ENCODE assay signal across 9 mouse cellular contexts in the genomic region with DNA sequence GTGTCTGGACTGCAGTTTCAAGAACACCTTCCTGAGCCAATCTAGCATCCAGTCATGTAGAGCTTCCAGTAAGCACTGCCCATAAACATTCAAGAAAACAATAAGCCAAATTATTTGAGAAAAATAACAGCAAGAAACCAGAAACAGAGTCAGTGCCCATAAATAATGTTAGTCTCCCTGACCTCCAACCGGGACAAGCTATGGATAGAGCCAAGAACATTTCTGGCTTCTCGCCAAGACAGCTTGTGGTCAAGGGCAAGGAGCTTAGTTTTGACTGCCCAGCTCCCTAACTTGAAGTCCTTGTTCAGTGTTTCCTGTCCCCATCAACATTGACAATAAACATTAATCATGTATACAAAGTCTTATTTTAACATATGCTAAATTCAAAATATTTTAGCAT.
DNase-seq lines count a peak whose midpoint lies in the region; ATAC-seq and TF ChIP-seq lines count a peak whose summit lies in the region.
"Had no signal": no experiment of that assay in that cellular context is flagged by ENCODE, and none has a peak within 500 bp of the region (broad histone marks: within the 10 kb centered on the region; RNA-seq: fewer than 3 reads in every experiment).

No protein-coding gene starts in this region.

- TF ChIP-seq POLR2A in lung, adult 2 months (IDR thresholded peaks at IDR 0.05; ENCODE audit: borderline replicate concordance, extremely low read depth, low read depth, low read length) = no peak

- no peaks in the 10 kb centered on the region for H3K4me1 ChIP-seq in lung, embryonic 14.5 days (ENCODE audit: insufficient read depth)
- H3K4me1 ChIP-seq in lung, adult 2 months (ENCODE audit: control insufficient read depth, insufficient read depth, low read length) = no peaks in the 10 kb centered on the region
- H3K4me1 ChIP-seq in intestine, embryonic 15.5 days (replicated peaks) = no peaks in the 10 kb centered on the region

- H3K4me2 ChIP-seq in lung, embryonic 14.5 days = no peak overlapping the region
- H3K4me2 ChIP-seq in intestine, embryonic 15.5 days (replicated peaks) = no peak overlapping the region

- no peak for TF ChIP-seq CTCF in lung, embryonic 14.5 days (IDR thresholded peaks at IDR 0.05; ENCODE audit: low read depth)
- no peak for TF ChIP-seq CTCF in lung, adult 2 months (IDR thresholded peaks at IDR 0.05; ENCODE audit: insufficient read depth, low read length)

- no peak overlapping the region for H3K27ac ChIP-seq in lung, embryonic 14.5 days (ENCODE audit: low read depth)
- no peak overlapping the region for H3K27ac ChIP-seq in intestine, embryonic 15.5 days

- peak; percentile 80; the same call in 1 of the 2 replicates for ATAC-seq in lung, embryonic 14.5 days (ENCODE audit: insufficient read depth)
- ATAC-seq in cerebellum, adult (ENCODE audit: insufficient number of reproducible peaks, low FRiP score, low TSS enrichment) = 0 out of 2 replicates have a peak, but pooled peaks have one; percentile 51
- no peak for ATAC-seq in intestine, embryonic 15.5 days

- no peaks in the 10 kb centered on the region for H3K36me3 ChIP-seq in lung, embryonic 14.5 days (ENCODE audit: insufficient read depth)
- no peaks in the 10 kb centered on the region for H3K36me3 ChIP-seq in intestine, embryonic 15.5 days
- H3K36me3 ChIP-seq: G1E had no signal

- peak; percentile 84 for DNase-seq in lung, embryonic 14.5 days
- no peak for DNase-seq in lung, adult 2 months
- DNase-seq in kidney, adult 8-10 months = peak; percentile 4 to 22
- DNase-seq in skeletal muscle tissue, adult 2 months (ENCODE audit: low read depth, low spot score) = peak; percentile 27
- DNase-seq in right cerebral cortex, postnatal 14 days = no peak
- DNase-seq: gastrocnemius, postnatal 36 days had no signal

- WGBS in lung, embryonic 14.5 days = 44% methylated on average over 2 of the region's 2 CpGs
- WGBS in lung, adult 2 months = 52% methylated on average over 2 of the region's 2 CpGs
- WGBS in intestine, embryonic 15.5 days = 55% methylated on average over 2 of the region's 2 CpGs

- H3K4me3 ChIP-seq in lung, embryonic 14.5 days (ENCODE audit: low read depth, low read length) = no peak overlapping the region
- H3K4me3 ChIP-seq in lung, adult 2 months (replicated peaks; ENCODE audit: extremely low read depth, low read depth, low read length) = no peak overlapping the region
- H3K4me3 ChIP-seq in intestine, embryonic 15.5 days (replicated peaks) = no peak overlapping the region

- no peaks in the 10 kb centered on the region for H3K27me3 ChIP-seq in lung, embryonic 14.5 days (ENCODE audit: insufficient read depth, low read length)
- H3K27me3 ChIP-seq in intestine, embryonic 15.5 days (replicated peaks) = no peaks in the 10 kb centered on the region

- H3K9me3 ChIP-seq in lung, embryonic 14.5 days (ENCODE audit: low read depth, low read length) = no peaks in the 10 kb centered on the region
- H3K9me3 ChIP-seq in intestine, embryonic 15.5 days = no peaks in the 10 kb centered on the region

- H3K9ac ChIP-seq in lung, embryonic 14.5 days = no peak overlapping the region
- no peak overlapping the region for H3K9ac ChIP-seq in intestine, embryonic 15.5 days

Comparison
In these comparisons a context has a peak if more than half of its experiments do, and no peak if none do; other contexts are left out.
1. DNase-seq: peak in lung, embryonic 14.5 days (single experiment), kidney, adult 8-10 months (2 of 2) and skeletal muscle tissue, adult 2 months (single experiment); none in lung, adult 2 months (single experiment) and right cerebral cortex, postnatal 14 days (single experiment).